30 mouse cellular contexts compared by ENCODE assay signal in genomic region chr2:30377721-30378120, GRCm38 (mm10). TPM values are rescaled to one million over a fixed set of nuclear protein-coding genes. Genes with fewer than 3 reads are reported as not detected.
A peak's percentile ranks its signal among the peaks of the same experiment; 100 is the strongest.
DNase-seq lines count a peak whose midpoint lies in the region; ATAC-seq and TF ChIP-seq lines count a peak whose summit lies in the region.
"Had no signal": no experiment of that assay in that cellular context is flagged by ENCODE, and none has a peak within 500 bp of the region (broad histone marks: within the 10 kb centered on the region; RNA-seq: fewer than 3 reads in every experiment).

No protein-coding gene starts in this region.

- no peaks in the 10 kb centered on the region for H3K27me3 ChIP-seq in heart, embryonic 11.5 days (ENCODE audit: control insufficient read depth, insufficient read depth, low read length)
- no peaks in the 10 kb centered on the region for H3K27me3 ChIP-seq in liver, adult 2 months (ENCODE audit: control insufficient read depth, insufficient read depth, low read length)
- H3K27me3 ChIP-seq in liver, embryonic 12.5 days (replicated peaks): no peaks in the 10 kb centered on the region
- H3K27me3 ChIP-seq in intestine, postnatal 0 days (replicated peaks; ENCODE audit: control insufficient read depth, insufficient read depth, low read length): no peaks in the 10 kb centered on the region
- H3K27me3 ChIP-seq: heart, embryonic 13.5 days; neural tube, embryonic 15.5 days; stomach, embryonic 15.5 days had no signal

- H3K4me1 ChIP-seq in heart, embryonic 11.5 days (ENCODE audit: control insufficient read depth, insufficient read depth, low read length): no peaks in the 10 kb centered on the region
- H3K4me1 ChIP-seq in liver, adult 2 months (ENCODE audit: control insufficient read depth, insufficient read depth, low read length): peaks cover 24% of the 10 kb centered on the region
- H3K4me1 ChIP-seq in liver, embryonic 12.5 days: peaks cover 58% of the 10 kb centered on the region
- H3K4me1 ChIP-seq in bone marrow, adult 2 months (ENCODE audit: control insufficient read depth, insufficient read depth, low read length): no peaks in the 10 kb centered on the region
- H3K4me1 ChIP-seq in intestine, postnatal 0 days (replicated peaks; ENCODE audit: control insufficient read depth, insufficient read depth, low read length): no peaks in the 10 kb centered on the region
- H3K4me1 ChIP-seq: heart, embryonic 13.5 days; neural tube, embryonic 15.5 days; stomach, embryonic 15.5 days had no signal

- H3K36me3 ChIP-seq in heart, embryonic 11.5 days (ENCODE audit: control insufficient read depth, insufficient read depth, low read length): peaks cover 51% of the 10 kb centered on the region
- peaks cover 26% of the 10 kb centered on the region for H3K36me3 ChIP-seq in liver, adult 2 months (ENCODE audit: control insufficient read depth, insufficient read depth, low read length)
- peaks cover 91% of the 10 kb centered on the region for H3K36me3 ChIP-seq in liver, embryonic 12.5 days
- H3K36me3 ChIP-seq in intestine, postnatal 0 days (ENCODE audit: control insufficient read depth, insufficient read depth): peaks cover 72% of the 10 kb centered on the region

- no peak overlapping the region for H3K4me3 ChIP-seq in heart, embryonic 11.5 days (ENCODE audit: low read depth, low read length)
- H3K4me3 ChIP-seq in liver, adult 2 months (ENCODE audit: insufficient read depth, low read depth, low read length): no peak overlapping the region
- no peak overlapping the region for H3K4me3 ChIP-seq in liver, embryonic 12.5 days
- no peak overlapping the region for H3K4me3 ChIP-seq in bone marrow, adult 2 months (replicated peaks; ENCODE audit: control insufficient read depth, low read depth, low read length)
- H3K4me3 ChIP-seq in intestine, postnatal 0 days (ENCODE audit: low read depth, low read length): no peak overlapping the region
- H3K4me3 ChIP-seq: heart, embryonic 13.5 days; neural tube, embryonic 15.5 days; stomach, embryonic 15.5 days had no signal

- no peaks in the 10 kb centered on the region for H3K79me2 ChIP-seq in liver, adult 2 months (ENCODE audit: control insufficient read depth, insufficient read depth, low read length)

- H3K9ac ChIP-seq in heart, embryonic 11.5 days (ENCODE audit: low read depth, low read length): no peak overlapping the region
- peak overlapping the region; percentile 10; the same call in 1 of the 2 replicates for H3K9ac ChIP-seq in liver, adult 2 months (ENCODE audit: low read depth, low read length)
- no peak overlapping the region for H3K9ac ChIP-seq in liver, embryonic 12.5 days
- H3K9ac ChIP-seq in intestine, postnatal 0 days (ENCODE audit: low read depth, low read length): no peak overlapping the region
- H3K9ac ChIP-seq: heart, embryonic 13.5 days; neural tube, embryonic 15.5 days; stomach, embryonic 15.5 days had no signal

- peak; percentile 47 for TF ChIP-seq CTCF in liver, adult 2 months (IDR thresholded peaks at IDR 0.05; ENCODE audit: low read depth, low read length)
- TF ChIP-seq CTCF in bone marrow, adult 2 months (IDR thresholded peaks at IDR 0.05; ENCODE audit: control insufficient read depth, insufficient read depth, low read length): peak; percentile 9; the same call in 1 of the 2 replicates
- TF ChIP-seq CTCF in intestine, postnatal 0 days (IDR thresholded peaks at IDR 0.05; ENCODE audit: low read depth): 0 out of 2 replicates have a peak, but pooled peaks have one; percentile 16

- H3K9me3 ChIP-seq in heart, embryonic 11.5 days (replicated peaks; ENCODE audit: control insufficient read depth, low read length): no peaks in the 10 kb centered on the region
- no peaks in the 10 kb centered on the region for H3K9me3 ChIP-seq in liver, embryonic 12.5 days (replicated peaks)
- no peaks in the 10 kb centered on the region for H3K9me3 ChIP-seq in intestine, postnatal 0 days (ENCODE audit: control insufficient read depth)
- H3K9me3 ChIP-seq: heart, embryonic 13.5 days; neural tube, embryonic 15.5 days; stomach, embryonic 15.5 days had no signal

- 77% methylated on average over 5 of the region's 5 CpGs for WGBS in heart, embryonic 11.5 days (ENCODE audit: insufficient replicate concordance)
- 26% methylated on average over 5 of the region's 5 CpGs for WGBS in liver, adult 2 months
- 71% methylated on average over 5 of the region's 5 CpGs for WGBS in liver, embryonic 12.5 days (ENCODE audit: insufficient replicate concordance)
- WGBS in bone marrow, adult 2 months: 80% methylated on average over 5 of the region's 5 CpGs
- 79% methylated on average over 5 of the region's 5 CpGs for WGBS in intestine, postnatal 0 days

- H3K4me2 ChIP-seq in heart, embryonic 11.5 days: no peak overlapping the region
- no peak overlapping the region for H3K4me2 ChIP-seq in liver, embryonic 12.5 days
- no peak overlapping the region for H3K4me2 ChIP-seq in intestine, postnatal 0 days (replicated peaks; ENCODE audit: low read depth)
- H3K4me2 ChIP-seq: heart, embryonic 13.5 days; neural tube, embryonic 15.5 days; stomach, embryonic 15.5 days had no signal

- DNase-seq in heart, postnatal 36 days: no peak
- DNase-seq in liver, adult 2 months (ENCODE audit: extremely low read depth, low read depth, low spot score): peak; percentile 96
- DNase-seq in layer of hippocampus, postnatal 10 days (ENCODE audit: low spot score in 2 of 2): no peak
- DNase-seq: adrenal gland, postnatal 14 days; cerebellum, adult 8-10 months; cerebellum, postnatal 25 days; gastrocnemius, postnatal 14 days; heart, postnatal 10 days; kidney, adult 8-10 months; kidney, postnatal 4 days; layer of hippocampus, postnatal 36 days; left cerebral cortex, postnatal 4 days; lung, adult 18-20 months; lung, postnatal 4 days; midbrain, embryonic 14.5 days; retina, postnatal 1 day; right cerebral cortex, postnatal 14 days; thymus, adult 2 months; thymus, postnatal 36 days had no signal

- TF ChIP-seq POLR2A in liver, adult 2 months (IDR thresholded peaks at IDR 0.05; ENCODE audit: extremely low read depth, insufficient read depth, low read length): no peak
- TF ChIP-seq POLR2A in bone marrow, adult 2 months (IDR thresholded peaks at IDR 0.05; ENCODE audit: borderline replicate concordance, control insufficient read depth, low read depth, low read length): no peak

- intact Hi-C loops in heart, postnatal 36 days (cut with DNase I): no loop called here

- ATAC-seq in heart, embryonic 11.5 days (replicated peaks; ENCODE audit: insufficient number of reproducible peaks, low FRiP score, low TSS enrichment): 0 out of 2 replicates have a peak, but pooled peaks have one; percentile 24
- ATAC-seq in liver, embryonic 12.5 days: no peak
- no peak for ATAC-seq in intestine, postnatal 0 days
- ATAC-seq: CD4-positive, CD25-positive, alpha-beta regulatory T cell, adult 4 months; forebrain, embryonic 14.5 days; lung, postnatal 0 days had no signal

- H3K27ac ChIP-seq in heart, embryonic 11.5 days (ENCODE audit: low read depth, low read length): no peak overlapping the region
- H3K27ac ChIP-seq in liver, adult 2 months (replicated peaks; ENCODE audit: insufficient read depth, low read depth, low read length): peak overlapping the region; percentile 90
- no peak overlapping the region for H3K27ac ChIP-seq in liver, embryonic 12.5 days
- H3K27ac ChIP-seq in bone marrow, adult 2 months (ENCODE audit: control insufficient read depth, insufficient read depth, low read depth, low read length, poor library complexity): no peak overlapping the region
- no peak overlapping the region; the same call in 1 of the 2 replicates for H3K27ac ChIP-seq in intestine, postnatal 0 days (ENCODE audit: low read depth, low read length)
- H3K27ac ChIP-seq: heart, embryonic 13.5 days; kidney, postnatal 0 days; neural tube, embryonic 15.5 days; stomach, embryonic 15.5 days had no signal

RNA-seq across cellular contexts. Expression of gene Miga2, which starts 13.7 kb away (rescaled TPM):
- polyA plus RNA-seq in heart, embryonic 11.5 days (2014; fragmentation: Nextera tagmentation; extraction: Ambion mirVana): 22.2 and 22.9 TPM in 2 replicates
- 10 to 100 TPM; 62.9 to 69.4 TPM for total RNA-seq in heart, postnatal 36 days (2021)
- 30.7 and 37.2 TPM in 2 replicates for total RNA-seq in liver, adult 2 months (2014; rRNA removed)
- polyA plus RNA-seq in liver, adult 2 months (2012; rRNA removed): 46.5 and 52.2 TPM in 2 replicates
- polyA plus RNA-seq in liver, embryonic 12.5 days (2016; fragmentation: Nextera tagmentation; extraction: Ambion mirVana): 12.7 and 13.6 TPM in 2 replicates
- polyA plus RNA-seq in bone marrow, adult 2 months (2011; ENCODE audit: insufficient read depth, insufficient read length, low replicate concordance, missing spikeins): 7.8 and 8.5 TPM in 2 replicates
- polyA plus RNA-seq in intestine, postnatal 0 days (2015; fragmentation: Nextera tagmentation; extraction: Ambion mirVana): 12.6 TPM in 2 replicates
- 100 to 1,000 TPM; 101 to 112 TPM for total RNA-seq in layer of hippocampus, postnatal 10 days (2021)

RNA-seq across cellular contexts. Expression of gene Dolpp1, which starts 14.3 kb away (rescaled TPM):
- polyA plus RNA-seq in heart, embryonic 11.5 days (2014; fragmentation: Nextera tagmentation; extraction: Ambion mirVana): 19.5 and 21.3 TPM in 2 replicates
- total RNA-seq in heart, postnatal 36 days (2021): 1 to 10 TPM; 7.6 to 8.8 TPM
- total RNA-seq in liver, adult 2 months (2014; rRNA removed): 8.9 and 11.2 TPM in 2 replicates
- polyA plus RNA-seq in liver, adult 2 months (2012; rRNA removed): 44.8 and 47.3 TPM in 2 replicates
- polyA plus RNA-seq in liver, embryonic 12.5 days (2016; fragmentation: Nextera tagmentation; extraction: Ambion mirVana): 23.5 and 24.3 TPM in 2 replicates
- polyA plus RNA-seq in bone marrow, adult 2 months (2011; ENCODE audit: insufficient read depth, insufficient read length, low replicate concordance, missing spikeins): 30.0 and 40.3 TPM in 2 replicates
- polyA plus RNA-seq in intestine, postnatal 0 days (2015; fragmentation: Nextera tagmentation; extraction: Ambion mirVana): 39.5 and 41.5 TPM in 2 replicates
- 10 to 100 TPM; 31.7 to 37.4 TPM for total RNA-seq in layer of hippocampus, postnatal 10 days (2021)

RNA-seq across cellular contexts. Expression of gene Sh3glb2, which starts 18.6 kb away (rescaled TPM):
- polyA plus RNA-seq in heart, embryonic 11.5 days (2014; fragmentation: Nextera tagmentation; extraction: Ambion mirVana): 78.8 and 80.2 TPM in 2 replicates
- total RNA-seq in heart, postnatal 36 days (2021): 10 to 100 TPM; 41.9 to 43.1 TPM
- 23.3 and 23.5 TPM in 2 replicates for total RNA-seq in liver, adult 2 months (2014; rRNA removed)
- 50.0 and 62.0 TPM in 2 replicates for polyA plus RNA-seq in liver, adult 2 months (2012; rRNA removed)
- 30.3 and 33.7 TPM in 2 replicates for polyA plus RNA-seq in liver, embryonic 12.5 days (2016; fragmentation: Nextera tagmentation; extraction: Ambion mirVana)
- 27.2 and 50.0 TPM in 2 replicates for polyA plus RNA-seq in bone marrow, adult 2 months (2011; ENCODE audit: insufficient read depth, insufficient read length, low replicate concordance, missing spikeins)
- polyA plus RNA-seq in intestine, postnatal 0 days (2015; fragmentation: Nextera tagmentation; extraction: Ambion mirVana): 38.1 TPM in 2 replicates
- 100 to 1,000 TPM; 209 to 233 TPM for total RNA-seq in layer of hippocampus, postnatal 10 days (2021)

RNA-seq across cellular contexts. Expression of gene Crat, which starts 37.9 kb away (rescaled TPM):
- 61.5 and 66.0 TPM in 2 replicates for polyA plus RNA-seq in heart, embryonic 11.5 days (2014; fragmentation: Nextera tagmentation; extraction: Ambion mirVana)
- 100 to 1,000 TPM; 496 to 534 TPM for total RNA-seq in heart, postnatal 36 days (2021)
- total RNA-seq in liver, adult 2 months (2014; rRNA removed): 9.2 and 24.3 TPM in 2 replicates
- polyA plus RNA-seq in liver, adult 2 months (2012; rRNA removed): 65.2 and 92.6 TPM in 2 replicates
- polyA plus RNA-seq in liver, embryonic 12.5 days (2016; fragmentation: Nextera tagmentation; extraction: Ambion mirVana): 26.0 and 28.6 TPM in 2 replicates
- polyA plus RNA-seq in bone marrow, adult 2 months (2011; ENCODE audit: insufficient read depth, insufficient read length, low replicate concordance, missing spikeins): 28.6 and 37.9 TPM in 2 replicates
- polyA plus RNA-seq in intestine, postnatal 0 days (2015; fragmentation: Nextera tagmentation; extraction: Ambion mirVana): 46.1 and 46.4 TPM in 2 replicates
- 10 to 100 TPM; 39.0 to 41.9 TPM for total RNA-seq in layer of hippocampus, postnatal 10 days (2021)

RNA-seq across cellular contexts. Expression of gene Ptpa, which starts 38.1 kb away (rescaled TPM):
- 50.3 and 63.5 TPM in 2 replicates for polyA plus RNA-seq in heart, embryonic 11.5 days (2014; fragmentation: Nextera tagmentation; extraction: Ambion mirVana)
- total RNA-seq in heart, postnatal 36 days (2021): 10 to 100 TPM; 82.9 to 85.1 TPM
- total RNA-seq in liver, adult 2 months (2014; rRNA removed): 18.3 and 25.1 TPM in 2 replicates
- 48.9 and 54.3 TPM in 2 replicates for polyA plus RNA-seq in liver, adult 2 months (2012; rRNA removed)
- 168 and 173 TPM in 2 replicates for polyA plus RNA-seq in liver, embryonic 12.5 days (2016; fragmentation: Nextera tagmentation; extraction: Ambion mirVana)
- polyA plus RNA-seq in bone marrow, adult 2 months (2011; ENCODE audit: insufficient read depth, insufficient read length, low replicate concordance, missing spikeins): 199 and 273 TPM in 2 replicates
- 70.9 and 71.4 TPM in 2 replicates for polyA plus RNA-seq in intestine, postnatal 0 days (2015; fragmentation: Nextera tagmentation; extraction: Ambion mirVana)
- 100 to 1,000 TPM; 144 to 159 TPM for total RNA-seq in layer of hippocampus, postnatal 10 days (2021)
